Mouse (Mus musculus) heart, postnatal 25 days (tissue): ENCODE results near the gene Eif2b1. TPM values are rescaled to one million over a fixed set of nuclear protein-coding genes. Genes with fewer than 3 reads are reported as not detected.

Experiments used
- DNase-seq: peaks from one replicate; pipeline ENCODE4 v3.0.0; 2022; ENCODE audit warnings: low spot score
- intact Hi-C: fragments of 180-260 bp; cut with DNase I; formaldehyde crosslinking; loops from one replicate; pipeline ENCODE4 v1.15.1; 2025
- total RNA-seq, 2 experiments: library from RNA; stranded (reverse); gene quantifications; 2 replicates each; pipeline ENCODE4 v1.2.3; 2021

The Eif2b1 gene
- total RNA-seq, 2 experiments from 2014 or later = 27.8 to 33.3 TPM

- intact Hi-C loops = no loop called here
- DNase-seq = no peak
Measured at GRCm38 (mm10) chr5:124523032-124523431, 55.9 kb downstream of the Eif2b1 start.

GRCm38 (mm10) chr5:124521588-124521987, 57.3 kb downstream of the Eif2b1 start:
- intact Hi-C loops = no loop called here
- no peak for DNase-seq

Other genes starting within 250 kb of the Eif2b1 start
- 100 to 1,000 TPM; 159 to 181 TPM for gene Cdk2ap1, start 216.0 kb downstream of the Eif2b1 start, total RNA-seq
- gene Sbno1, start 153.1 kb downstream of the Eif2b1 start, total RNA-seq = 10 to 100 TPM; 63.9 to 68.9 TPM
- gene Kmt5a, start 139.2 kb downstream of the Eif2b1 start, total RNA-seq = 100 to 1,000 TPM; 221 to 226 TPM
- 1 to 10 TPM; 7.9 to 9.4 TPM for gene Rilpl2, start 100.8 kb downstream of the Eif2b1 start, total RNA-seq
- gene Snrnp35, start 96.0 kb downstream of the Eif2b1 start, total RNA-seq = 10 to 100 TPM; 10.0 to 12.7 TPM
- gene Rilpl1, start 47.7 kb downstream of the Eif2b1 start, total RNA-seq = 100 to 1,000 TPM; 191 to 222 TPM
- gene Tmed2, start 38.4 kb downstream of the Eif2b1 start, total RNA-seq = 100 to 1,000 TPM; 165 to 178 TPM
- gene Ddx55, start 26.3 kb downstream of the Eif2b1 start, total RNA-seq = 1 to 10 TPM; 5.4 to 6.0 TPM
- 10 to 100 TPM; 19.8 to 22.6 TPM for gene Gtf2h3, start within 50 bp of the Eif2b1 start, total RNA-seq
- 10 to 100 TPM; 52.2 to 52.3 TPM for gene Atp6v0a2, start 49.4 kb upstream of the Eif2b1 start, total RNA-seq
- gene Dnah10, start 146.0 kb upstream of the Eif2b1 start, total RNA-seq = under 1 TPM; 0.03 to 0.06 TPM